Mouse (Mus musculus): Measurements from ENCODE around the gene Cog5.
A peak's percentile ranks its signal among the peaks of the same experiment; 100 is the strongest.

The Cog5 gene

DNA sequence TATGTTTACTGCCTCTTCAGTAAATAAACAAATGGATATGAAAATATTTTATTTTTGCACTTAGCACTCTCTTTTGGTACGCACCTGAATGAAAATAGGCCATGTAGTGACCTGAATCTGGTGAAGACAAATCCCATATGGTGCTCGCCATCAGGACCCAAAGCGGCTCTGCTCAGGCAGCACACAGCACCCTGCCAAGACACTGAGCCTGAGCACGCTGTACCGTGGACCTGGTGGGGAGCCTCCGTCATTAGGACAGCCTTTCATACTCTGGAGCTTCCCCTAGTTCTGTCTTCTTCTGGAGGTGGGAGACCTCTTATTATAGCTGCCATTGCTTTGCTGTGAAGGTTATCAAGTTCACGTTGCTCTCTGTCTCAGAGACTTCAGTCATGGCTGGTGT, 238.1 kb downstream of the Cog5 start:
- DNase-seq (ENCODE audit: low spot score), result no peak

DNA sequence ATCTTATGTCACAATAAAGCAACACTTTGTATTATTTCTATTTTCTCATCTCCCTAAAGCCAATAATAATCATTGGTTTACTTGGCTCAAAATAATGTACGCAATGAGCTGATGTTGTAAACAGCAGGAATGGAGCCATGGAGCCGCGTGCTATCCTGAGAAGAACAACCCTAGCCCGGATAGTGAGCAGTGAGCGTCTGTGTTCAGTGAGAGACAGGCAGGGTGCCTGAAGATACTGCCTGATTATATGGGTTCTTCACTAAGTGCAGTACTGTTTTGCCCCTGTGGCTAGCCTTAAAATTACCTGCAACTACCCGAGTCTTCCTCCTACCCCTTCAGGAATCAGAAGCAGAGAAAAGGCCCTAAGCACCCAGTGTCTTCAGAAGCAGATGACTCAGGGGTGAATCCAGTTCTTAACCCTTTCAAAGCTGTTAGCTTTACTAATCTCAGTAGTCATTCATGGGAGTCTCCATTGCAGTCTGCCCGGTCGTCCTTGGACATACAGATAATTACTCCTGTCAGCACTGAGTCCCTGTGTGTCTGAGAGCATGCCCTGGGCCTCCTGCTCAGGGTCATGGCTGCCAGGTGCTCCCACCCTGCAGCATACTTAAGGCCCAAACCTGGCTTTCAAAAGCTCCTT, 240.5 kb downstream of the Cog5 start:
- DNase-seq (ENCODE audit: low spot score), result no peak

DNA sequence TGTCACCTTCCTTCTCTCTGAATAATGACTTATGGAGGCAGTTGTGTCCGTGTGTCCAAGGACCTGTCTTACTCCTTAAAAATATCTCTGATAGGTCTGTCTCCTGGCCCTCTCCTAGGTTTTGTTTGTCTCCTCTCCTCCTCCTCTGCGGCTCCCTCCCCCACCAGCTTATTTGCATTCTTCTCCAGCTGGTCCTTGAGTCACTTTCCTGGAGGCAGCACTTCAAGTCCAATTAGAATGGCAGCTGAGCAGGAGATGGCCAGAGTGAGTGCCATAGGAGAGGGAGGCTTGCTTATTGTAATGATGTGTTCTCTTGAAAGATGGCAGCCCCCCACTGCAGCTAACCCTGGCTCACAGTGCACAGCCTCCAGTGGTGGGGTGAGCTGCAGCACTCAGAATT, 241.2 kb downstream of the Cog5 start:
- DNase-seq (ENCODE audit: low spot score), result no peak

DNA sequence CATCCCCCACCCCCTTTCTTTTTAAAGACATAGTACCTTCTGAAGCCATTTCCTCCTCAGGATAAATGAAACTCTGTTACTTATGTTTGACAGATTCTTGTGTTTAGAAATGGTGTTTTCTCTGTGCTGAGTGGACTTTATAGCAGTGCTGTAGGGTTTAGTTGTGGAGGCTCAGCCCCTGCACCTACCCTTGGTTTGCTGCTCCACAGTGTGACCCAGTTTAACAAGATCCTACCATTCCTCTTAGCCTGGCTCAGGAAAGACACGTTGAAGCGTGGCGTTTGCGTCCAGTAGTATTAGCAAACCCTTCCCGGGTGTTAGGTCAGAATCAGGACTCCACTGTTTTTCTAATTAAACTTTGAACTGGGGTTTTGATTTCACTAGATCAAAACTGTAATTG, 241.6 kb downstream of the Cog5 start:
- no peak for DNase-seq (ENCODE audit: low spot score)

DNA sequence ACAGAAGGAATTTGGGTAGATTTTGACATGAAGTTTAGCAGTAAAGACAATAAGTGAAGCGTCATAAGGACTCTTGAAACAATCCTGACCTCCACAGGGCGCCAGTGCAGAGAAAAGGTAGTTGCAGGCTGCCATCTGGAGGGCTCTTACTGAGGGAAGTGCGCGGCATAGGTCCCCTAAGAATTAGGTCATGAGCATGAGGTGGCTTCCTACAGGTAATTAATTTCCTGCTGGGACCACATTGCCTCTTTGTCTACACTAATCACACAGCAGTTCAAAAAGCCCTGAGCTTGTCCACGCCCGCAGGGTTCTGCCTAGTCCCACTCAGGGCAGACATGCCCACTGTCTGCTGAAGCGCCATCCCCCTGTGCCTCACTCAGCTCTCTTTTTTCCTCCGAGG, 242.3 kb downstream of the Cog5 start:
- DNase-seq (ENCODE audit: low spot score), result no peak

DNA sequence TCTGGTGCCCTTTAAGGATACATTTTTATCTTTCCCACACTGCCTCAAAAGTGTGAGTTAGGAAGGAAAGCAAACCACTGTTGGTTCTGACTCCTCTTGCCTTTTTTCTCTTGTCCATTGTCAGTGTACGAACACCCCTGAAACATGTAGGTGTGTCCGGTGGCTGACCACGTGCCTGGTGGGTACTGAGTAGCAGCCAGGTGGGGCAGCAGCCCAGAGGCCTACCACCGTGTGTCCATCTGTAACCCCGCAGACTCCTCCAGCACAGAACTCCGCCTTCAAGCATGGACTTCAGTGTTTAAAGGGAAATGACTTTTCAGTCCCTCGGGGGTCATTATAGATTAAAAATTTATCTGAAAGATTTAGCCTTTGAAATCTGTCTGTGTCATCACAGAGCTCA, 242.8 kb downstream of the Cog5 start:
- no peak for DNase-seq (ENCODE audit: low spot score)

DNA sequence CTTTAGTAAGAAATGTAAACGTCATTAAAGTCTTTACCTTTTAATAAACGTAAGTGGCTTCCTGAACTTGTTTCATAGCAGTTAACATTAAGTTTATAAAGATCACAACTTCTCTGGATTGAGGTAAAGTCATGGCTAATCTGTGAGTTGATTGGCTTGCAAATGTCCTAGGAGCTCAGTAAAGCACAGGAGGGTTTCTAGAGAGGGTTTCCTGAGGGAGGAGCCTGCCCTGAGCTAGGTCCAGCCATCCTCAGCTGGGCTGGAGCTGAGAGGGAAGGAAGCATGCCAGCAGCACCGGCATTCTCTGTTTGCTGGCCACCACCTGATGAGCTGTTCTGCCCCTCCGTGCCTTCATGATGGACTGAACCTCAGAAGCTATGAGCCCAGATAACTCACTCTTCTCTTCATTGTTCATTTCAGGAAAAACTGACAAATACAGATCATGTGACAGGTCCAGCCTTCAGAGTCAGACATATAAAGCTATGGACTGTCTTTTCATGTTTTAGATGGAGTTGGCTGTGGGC, 245.8 kb downstream of the Cog5 start:
- no peak for DNase-seq (ENCODE audit: low spot score)

DNA sequence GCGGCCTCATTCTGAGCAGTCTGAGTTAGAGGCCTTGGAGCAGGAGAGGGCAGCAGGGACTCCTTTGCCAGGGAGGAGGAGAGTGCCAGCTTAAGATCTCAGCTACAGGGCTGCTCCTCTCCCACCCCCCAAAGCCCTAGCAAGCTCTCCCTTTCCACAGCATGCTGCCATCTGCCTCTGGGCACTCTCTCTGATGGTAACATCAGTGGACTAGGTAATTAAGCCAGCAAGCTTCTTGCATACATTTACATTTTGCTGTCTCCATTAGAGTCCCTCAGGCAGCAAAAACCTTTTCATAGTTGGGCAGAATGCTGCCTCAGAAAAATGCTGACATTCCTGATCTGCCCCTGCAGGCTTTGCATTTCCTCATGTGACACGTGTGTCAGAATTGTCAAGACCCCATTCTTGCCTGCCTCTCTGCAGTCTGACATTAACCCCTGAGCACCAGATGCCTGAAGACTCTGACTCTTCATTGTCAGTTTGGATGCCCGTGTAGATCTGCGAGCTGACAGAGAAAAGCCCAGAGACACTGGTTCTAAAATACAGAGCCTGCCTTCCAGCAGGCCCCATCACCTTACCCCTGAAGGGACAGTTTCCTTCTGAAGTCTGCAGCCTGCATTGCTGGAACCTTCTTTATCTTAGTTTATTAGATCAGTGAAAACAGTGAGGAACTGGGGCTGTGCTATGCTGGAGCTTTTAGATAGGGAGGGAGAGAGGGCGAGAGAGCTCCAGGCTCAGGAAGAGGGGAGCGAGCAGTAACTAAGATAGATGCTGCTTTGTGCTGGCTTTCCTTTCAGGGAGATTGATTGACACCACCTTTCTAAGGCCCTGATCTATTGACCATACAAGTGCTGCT, 251.3 kb downstream of the Cog5 start:
- no peak for DNase-seq (ENCODE audit: low spot score)

DNA sequence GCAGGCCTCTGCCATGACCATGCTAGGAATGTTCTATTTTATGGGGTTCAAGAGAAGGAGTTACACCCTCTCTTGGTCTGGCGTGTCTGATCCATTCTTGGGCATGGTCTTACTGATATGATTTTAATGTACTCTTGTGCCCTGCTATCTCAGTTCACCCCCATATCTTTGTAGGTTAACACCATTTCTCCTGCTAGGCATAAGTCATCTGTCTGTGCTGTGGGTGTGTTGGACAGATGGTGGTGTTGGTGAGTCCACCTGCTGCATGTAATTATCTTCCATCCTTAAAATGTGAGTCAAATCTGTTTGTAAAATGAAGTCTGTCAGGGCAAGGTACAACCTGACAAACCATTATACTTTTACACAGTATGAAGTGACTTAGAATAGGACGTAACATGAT, 252.8 kb downstream of the Cog5 start:
- no peak for DNase-seq (ENCODE audit: low spot score)

DNA sequence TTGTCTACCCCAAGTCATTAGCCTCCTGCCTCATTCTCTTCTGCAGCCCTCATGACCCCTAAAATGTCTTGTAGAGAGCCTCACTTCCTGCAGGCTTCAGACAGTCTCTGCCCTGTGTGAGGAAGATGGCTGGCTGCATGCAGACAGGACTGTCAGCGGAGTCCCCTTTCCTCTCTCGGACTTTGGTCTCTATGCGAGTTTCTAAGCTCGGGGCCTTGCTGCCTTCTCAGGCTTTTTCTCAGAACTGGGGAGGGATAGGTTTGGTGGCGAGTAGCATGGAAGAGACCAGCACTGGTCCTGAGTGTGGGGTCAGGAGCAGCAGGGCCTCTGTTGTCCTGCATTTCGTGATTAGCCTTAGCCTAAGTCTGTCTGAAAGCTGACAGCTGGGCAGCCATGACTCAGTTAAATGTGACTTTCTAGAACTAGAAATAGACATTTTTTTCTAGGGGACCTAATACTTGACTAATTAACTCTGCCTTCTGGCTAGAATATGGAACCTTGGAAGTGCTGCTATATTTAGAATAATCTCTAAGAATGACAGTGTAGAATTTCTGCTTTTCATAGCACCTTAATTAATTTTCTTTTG, 258.4 kb downstream of the Cog5 start:
- DNase-seq (ENCODE audit: low spot score), result no peak

DNA sequence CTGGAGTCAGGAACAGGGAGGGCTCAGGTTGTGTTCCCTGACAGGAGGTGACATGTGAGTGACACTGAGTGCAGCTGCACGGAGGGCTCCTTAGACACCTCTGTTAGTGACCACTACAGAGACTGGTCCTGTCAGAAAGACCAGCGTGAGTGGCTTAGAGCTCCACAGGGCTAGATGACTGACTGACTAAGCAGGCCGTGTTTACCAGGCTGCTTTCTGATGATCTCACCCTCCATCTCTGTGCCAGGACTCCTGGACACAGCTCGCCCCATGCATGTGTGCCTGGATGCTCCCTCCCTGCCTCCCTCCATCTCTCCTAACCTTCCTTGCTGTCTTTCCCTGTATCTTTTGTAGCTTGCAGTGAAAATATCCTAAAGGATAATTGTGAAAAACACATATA, 258.9 kb downstream of the Cog5 start:
- no peak for DNase-seq (ENCODE audit: low spot score)

DNA sequence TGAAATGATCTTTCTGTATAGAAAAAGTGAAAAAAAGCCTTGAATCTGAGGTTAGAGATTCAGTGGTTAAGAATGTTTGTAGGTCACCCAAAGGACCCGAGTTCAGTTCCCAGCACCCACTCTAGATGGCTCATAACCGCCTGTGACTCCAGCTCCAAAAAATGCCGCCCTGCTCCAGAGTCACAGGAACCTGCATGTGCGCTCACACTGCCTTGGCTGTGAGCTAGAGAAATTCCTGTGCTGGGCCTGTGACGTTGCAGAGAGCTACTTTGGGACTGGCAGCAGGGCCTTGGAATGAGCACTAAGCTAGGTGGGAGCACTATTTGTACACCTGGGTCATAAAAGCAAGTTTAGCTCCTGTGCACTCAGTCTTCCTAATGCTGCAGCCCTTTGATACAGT, 262.0 kb downstream of the Cog5 start:
- DNase-seq (ENCODE audit: low spot score), result no peak

DNA sequence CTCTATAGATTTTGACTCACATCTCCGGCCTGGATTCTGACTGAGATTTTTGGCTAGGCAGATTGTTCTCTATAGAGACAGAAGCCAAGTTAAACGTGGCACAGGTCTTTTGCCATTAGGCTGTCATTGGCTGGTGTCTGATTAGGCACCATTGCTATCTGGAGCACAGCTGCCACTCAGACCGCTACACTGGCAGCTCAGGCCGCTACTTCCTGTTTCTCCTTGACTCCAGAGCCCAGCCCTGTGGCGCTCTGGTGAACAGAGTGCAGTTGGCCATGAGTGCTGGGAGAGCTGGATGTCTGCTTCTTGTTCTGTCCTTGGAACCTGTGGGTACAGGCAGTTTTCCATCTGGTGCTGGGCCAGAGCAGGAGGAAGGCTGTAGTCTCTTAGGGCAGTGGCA, 262.6 kb downstream of the Cog5 start:
- DNase-seq (ENCODE audit: low spot score), result peak; percentile 63

DNA sequence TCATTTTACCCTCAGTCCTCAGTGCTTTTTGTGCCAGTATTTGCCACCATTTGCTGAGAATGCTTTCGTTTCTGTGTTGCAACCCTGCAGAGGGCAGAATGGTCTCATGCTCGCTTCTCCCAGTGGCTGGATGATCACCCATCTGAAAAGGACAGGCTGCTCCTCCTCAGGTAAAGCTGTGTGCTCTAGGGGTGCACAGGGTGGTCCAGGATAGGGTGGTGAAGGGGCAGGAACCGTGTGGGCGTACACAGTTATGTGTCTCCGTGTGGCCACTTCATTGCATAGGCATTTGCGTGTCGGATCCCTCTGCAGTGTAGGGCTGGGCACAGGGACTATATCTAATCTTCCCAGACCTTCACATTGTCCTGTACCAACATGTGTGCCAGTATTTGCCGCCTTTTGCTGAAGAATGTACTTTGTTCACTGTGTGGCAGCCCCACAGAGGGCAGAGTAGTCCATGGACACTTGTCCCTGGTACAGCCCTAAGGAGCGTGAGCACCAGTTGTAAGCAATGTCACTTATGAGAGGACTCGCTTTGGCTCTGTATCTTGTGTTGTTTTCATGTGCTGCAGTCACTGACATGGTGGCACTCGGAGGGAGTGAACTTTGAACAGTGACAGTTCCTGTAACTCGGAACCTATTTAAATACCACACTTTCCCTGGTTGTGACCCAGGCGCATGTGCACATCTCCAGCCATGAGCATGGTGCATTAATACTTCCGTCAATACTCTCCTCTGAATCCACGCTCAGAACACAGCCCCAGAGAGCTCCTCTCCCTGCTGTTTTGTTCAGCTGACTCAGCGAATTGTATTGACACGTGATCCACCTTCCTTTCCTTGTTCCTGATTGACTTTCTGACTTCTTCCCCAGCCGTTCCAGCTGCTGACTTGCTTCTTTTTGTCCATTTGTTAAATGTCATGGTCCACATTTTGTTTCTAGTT, 266.1 kb downstream of the Cog5 start:
- no peak for DNase-seq (ENCODE audit: low spot score)

DNA sequence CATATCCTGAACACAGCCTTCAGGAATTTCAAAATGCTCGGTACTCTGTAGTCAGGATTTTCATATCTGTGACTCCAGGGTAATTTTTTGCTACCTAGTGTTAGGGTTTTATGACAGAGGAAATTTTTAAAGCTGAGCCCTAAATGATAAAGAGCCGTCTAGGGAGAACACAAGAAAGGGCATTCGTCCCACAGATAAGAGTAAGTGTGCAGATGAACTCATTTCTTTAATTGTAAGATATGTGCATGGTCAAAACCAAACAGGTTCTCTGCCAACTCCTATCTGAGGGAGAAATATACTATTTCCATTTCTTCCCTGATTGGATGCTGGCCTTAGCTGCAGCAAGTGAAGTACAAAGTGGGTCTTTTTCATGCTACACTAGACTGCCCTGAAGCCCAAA, 269.5 kb downstream of the Cog5 start:
- no peak for DNase-seq (ENCODE audit: low spot score)

DNA sequence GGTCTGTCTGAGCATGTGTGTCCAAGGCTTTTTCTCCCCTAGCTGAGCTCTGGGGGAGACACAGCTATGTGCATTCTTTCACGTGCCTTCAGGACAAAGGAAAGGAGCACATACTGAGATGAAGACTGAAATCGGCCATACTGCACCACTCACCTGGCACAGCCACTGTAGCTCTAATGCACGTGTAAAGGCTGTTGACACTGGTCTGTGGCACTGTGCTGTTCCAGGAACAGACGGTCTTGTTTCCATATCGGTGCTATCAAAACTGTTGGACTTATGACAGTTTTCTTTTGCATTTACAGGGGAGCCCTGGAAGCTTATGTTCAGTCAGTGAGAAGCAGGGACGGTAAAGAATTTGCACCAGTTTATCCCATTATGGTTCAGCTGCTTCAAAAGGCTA, 270.7 kb downstream of the Cog5 start:
- DNase-seq (ENCODE audit: low spot score), result no peak

DNA sequence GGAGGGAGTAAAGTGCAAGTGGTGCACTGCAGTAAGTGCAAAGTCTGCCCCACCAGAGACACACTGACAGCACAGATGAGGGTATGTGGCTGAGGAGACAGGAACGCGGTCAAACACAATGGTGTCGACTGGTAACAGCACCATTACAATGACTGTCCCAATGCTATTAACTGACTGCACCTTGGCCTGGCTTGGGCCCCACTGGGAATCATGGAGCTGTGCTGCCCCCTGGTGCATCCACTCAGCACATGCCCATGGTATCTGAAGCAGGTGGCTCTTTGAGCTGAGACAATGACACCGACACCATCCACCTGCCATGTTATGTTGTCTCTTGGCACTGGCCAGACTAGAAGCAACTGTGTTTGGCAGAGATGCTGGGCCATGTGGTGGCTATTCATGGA, 272.0 kb downstream of the Cog5 start:
- peak; percentile 56 for DNase-seq (ENCODE audit: low spot score)

DNA sequence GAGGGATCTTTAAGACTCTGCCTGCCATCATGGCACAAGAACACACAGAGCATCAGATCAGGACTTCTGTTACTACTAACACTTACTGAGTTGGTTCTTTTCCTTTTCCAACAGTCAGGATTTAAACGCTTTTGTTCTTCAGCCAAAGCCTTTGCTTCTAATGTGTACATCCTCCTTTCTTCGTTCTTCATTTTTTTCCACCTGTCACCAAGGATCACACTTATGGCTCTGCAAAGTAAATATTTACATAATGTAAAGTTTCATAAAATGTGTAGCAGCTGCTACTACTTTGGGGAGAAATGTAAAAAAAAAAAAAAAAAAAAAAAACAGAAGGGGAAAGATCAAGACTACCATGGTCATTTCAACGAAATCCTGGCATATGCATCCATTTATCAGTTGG, 273.8 kb downstream of the Cog5 start:
- no peak for DNase-seq (ENCODE audit: low spot score)

DNA sequence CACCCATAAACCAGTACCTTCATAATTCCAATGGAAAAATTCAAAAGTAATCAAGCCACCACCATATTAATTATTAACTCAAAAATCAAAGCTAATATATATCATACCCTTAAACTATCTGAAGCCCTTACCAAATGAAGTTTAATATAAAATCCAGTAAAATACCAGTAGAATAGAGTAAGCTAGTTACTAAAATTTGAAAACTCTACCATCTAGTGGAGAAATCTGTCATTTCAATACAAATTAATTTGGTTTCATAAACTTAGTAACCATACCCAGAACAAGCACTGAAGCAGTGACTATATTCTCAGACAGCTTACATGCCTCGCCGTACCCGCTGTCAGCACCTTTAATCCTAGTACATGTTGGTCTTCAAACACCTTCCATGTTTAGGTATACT, 277.1 kb downstream of the Cog5 start:
- DNase-seq (ENCODE audit: low spot score), result no peak

DNA sequence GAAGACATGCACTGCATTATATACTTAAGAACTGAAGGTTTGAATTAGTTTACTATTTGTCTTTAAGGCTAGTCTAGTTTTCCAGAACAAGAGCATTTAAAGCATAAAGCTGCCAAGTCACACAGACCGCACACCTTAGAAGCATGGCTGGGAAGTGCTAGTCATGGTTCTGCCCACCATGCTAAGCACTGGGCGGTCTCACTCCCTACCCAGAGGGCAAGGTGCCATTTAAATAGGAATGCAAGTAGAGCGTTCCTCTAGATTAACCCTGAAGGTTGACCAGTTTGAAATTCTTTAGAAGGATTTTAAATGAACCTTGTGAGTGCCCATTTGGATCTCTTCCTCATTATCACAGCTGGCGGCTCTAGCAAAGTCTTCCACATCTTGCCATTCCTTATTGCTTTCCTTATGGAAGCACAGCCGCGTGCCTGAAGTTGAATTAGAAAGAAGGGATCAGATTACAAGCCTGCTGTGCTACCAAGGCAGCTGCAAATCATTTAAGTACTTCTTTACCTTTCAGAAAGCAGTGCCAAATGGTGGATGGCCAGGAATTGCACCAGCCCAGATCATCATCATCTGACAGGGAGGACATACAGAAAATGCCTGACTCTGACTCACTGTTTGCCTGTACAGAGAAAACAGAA, 282.1 kb downstream of the Cog5 start:
- no peak for DNase-seq (ENCODE audit: low spot score)

DNA sequence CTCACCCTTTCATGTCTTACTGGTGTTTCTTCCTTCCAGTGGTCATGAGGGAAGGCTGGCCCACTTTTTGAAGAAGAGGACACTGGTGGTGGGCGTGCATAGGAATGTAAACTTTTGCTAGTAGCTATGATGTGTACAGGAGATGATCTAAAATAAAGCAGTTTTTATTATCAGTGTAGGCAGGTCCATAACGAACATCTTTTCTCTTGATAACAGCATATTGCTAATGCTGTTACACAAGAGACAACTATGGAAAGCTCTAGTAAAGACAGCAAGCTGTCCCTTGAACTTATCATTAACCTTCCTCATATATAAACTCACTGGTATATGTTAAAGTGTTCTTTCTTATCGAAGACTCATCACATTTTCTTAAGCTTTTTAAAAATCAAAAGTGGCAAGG, 282.9 kb downstream of the Cog5 start:
- no peak for DNase-seq (ENCODE audit: low spot score)

Measured in ovary, postnatal 36 days (tissue).